Mouse (Mus musculus) monocyte, adult 5-6 weeks (primary cell): ENCODE results near the gene Mgll. TPM values are rescaled to one million over a fixed set of nuclear protein-coding genes. Genes with fewer than 3 reads are reported as not detected.
A peak's percentile ranks its signal among the peaks of the same experiment; 100 is the strongest.

Experiments
- ATAC-seq: fragments of 153-309, 156-312 bp; replicated peaks from 2 replicates; pipeline ENCODE4 v1.8.0; 2017; ENCODE audit warnings: mild to moderate bottlenecking; ENCODE audit not compliant: low TSS enrichment, insufficient number of reproducible peaks, severe bottlenecking, poor library complexity, low FRiP score
- total RNA-seq: library from RNA; stranded (forward); fragments of 200-1000, 200-491, 200-594 nt; gene quantifications from 3 replicates; pipeline ENCODE4 v1.2.3, GENCODE M21; 2017

Gene Mgll
- total RNA-seq, 1 experiment from 2014 or later, result 3.9 TPM

DNA sequence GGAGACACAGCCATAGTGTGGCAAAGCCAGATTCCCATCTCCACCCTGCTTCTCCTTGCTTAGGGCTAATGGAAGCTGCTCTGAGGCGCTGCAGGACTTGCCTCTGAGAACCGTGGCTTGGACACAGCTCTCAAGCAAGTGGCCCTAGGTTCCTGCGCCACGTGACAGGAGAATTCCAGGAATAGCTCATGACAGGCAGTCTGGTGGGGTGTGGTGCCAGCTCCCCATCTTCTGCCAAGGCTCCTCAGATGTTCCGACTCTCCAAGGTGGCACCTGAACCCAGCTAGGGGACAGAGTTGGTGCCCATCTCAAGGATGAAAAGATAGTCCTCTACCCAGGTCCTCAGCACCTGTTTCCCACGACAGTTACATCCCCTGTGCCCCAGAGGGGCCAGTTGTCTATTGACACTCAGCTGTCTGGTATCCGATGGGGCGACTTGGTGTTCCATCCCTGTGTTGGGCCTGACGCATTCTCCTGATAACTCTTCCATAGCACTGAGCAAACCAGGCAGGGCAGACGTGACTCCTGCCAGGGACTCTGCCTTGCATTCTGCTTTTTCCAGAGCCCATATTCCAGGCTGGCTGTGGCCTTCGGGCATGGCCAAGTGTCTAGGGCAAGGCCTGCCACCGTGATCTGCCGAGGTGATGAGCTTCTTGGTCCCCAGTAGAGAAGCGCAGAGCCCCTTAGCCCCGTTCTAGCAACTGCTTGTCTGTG lies 62.7 kb downstream of the Mgll start:
- ATAC-seq, result no peak

DNA sequence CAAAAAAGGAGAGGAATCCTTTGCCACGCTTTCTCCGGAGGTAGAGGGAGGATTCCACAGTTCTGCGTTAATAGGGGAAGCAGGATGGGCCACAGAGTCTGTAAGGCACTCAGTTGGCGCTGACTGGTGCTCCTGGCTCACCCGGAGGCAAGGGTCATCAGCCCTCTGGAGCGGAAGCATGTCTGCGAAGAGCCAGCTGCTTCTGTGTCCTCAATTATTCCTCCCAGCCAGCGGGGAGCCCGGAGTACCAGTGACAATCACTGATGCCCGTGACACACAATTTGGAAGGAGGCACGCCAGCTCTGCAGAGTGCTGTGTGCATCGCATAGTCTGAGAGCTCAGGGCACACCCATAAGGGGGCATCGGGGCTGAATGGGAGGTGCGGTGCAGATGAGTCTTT lies 63.3 kb downstream of the Mgll start:
- no peak for ATAC-seq

DNA sequence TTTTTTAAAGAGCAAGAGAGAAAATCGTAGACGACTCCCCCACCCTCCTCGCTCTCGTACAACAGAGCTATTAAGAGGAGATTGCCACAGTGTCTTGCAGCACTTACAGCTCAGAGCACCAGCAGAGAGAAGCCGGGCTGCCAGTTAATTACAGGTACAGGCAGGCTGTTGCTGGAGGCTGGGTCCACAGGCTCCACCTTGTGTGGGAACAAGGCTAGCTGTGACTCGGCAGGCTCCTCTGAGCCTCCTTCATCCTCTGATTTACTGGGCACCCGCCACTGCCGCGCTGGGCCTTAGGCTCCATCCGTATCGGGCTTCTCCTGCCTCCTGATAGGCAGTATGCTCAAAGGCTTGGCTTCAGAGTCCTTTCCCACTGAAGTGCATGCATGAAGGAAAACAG lies 64.0 kb downstream of the Mgll start:
- ATAC-seq, result no peak

DNA sequence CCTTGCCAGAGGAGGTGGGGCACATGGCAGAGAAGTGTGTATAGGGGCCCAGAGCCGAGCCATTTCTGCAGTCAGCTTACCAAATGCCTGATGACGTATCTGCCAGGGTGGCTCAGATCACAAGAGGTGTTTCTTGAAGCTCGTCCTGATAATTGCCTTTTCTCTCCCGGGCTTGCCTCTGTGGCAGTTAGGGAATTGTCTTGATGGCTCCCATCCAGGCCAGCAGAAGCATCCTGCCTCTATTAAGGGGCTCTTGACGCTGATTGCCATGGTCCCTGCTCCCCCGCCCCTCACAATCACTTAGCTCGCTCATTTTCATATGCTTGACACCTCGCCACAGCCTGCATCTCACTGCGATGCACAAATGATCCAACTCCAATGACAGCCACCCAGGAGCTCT lies 67.1 kb downstream of the Mgll start:
- no peak for ATAC-seq

DNA sequence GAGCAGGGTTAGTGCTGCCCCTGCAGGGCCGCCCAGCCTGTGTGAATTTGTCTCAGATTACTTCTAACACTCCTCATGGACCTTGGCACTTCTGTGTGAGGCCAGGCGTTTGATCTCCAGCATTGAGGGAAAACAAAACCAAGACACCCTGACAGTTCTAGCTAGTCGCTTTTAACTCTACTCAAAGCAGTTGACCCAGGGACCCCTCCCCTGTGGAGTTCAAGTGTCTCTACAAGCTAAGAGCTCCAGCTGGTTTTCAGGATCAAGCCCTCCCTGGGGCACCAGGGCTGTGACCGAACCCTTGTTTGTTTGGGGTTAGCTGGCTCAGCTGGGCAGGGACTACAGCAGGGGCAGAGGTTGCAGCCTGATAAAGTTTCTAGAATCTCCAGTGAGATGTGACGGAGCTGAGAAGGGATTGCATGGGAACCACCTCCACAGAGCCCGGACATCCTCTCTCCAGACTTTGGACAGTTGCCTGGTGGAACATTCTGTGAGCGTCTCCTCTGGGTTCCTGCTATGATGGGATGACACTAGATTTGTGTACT lies 68.0 kb downstream of the Mgll start:
- ATAC-seq, result no peak

DNA sequence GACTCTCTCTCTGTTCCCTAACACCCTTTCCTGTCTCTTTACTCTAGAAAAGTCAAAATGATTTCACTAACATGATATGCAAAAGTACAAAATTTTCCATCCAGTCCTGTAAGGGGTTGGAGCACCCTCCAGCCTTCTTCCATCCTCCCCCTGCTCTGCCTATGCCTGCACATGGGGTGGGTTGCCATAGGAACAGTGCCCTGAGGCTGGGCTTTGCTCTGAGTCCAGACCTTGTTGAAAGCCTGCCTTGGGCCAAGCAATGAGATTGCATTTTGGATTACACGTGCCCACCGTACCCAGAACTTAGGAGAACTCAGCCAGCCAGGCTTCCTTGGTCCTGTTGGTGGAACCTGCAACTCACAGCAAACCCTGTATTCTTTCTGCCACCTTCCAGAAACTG lies 69.0 kb downstream of the Mgll start:
- no peak for ATAC-seq

DNA sequence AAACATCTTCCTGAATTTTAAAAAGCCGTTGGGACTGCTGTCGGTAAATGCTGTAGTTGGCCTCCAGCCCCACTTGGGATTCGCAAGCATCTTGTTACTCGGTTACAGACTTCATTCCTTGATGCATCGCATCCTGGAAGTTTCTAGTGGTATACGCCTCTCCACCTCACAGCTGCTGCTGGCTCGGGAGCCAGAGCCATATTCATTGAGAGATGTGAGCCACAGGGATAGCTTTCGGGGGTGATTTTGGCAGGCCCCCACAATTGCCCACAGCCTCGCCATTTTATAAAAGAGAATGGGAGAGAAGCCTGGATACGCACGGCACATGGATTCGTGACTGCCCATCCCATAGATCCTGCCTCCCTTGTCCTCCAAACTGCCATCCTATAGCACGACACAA lies 69.7 kb downstream of the Mgll start:
- no peak for ATAC-seq

DNA sequence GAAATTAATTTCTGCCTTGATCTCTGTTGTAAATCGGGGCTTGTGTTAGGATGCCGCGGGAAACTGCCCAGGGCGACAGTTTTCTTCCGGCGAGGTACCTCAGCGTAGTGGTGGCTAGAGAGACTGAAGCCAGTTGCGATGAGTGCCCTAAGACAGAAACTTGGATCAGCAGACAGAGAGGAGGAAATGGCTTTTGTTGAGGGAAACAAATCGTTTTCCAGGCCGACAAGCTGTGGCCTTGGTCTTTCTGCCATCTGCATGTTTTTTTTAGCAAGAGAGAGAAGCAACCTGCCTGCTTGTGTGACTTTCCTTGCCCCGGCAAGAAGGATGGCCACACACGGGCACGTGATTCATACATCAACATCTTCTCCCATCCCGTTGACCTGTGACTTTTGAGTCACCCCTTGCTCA lies 70.4 kb downstream of the Mgll start:
- ATAC-seq, result no peak

DNA sequence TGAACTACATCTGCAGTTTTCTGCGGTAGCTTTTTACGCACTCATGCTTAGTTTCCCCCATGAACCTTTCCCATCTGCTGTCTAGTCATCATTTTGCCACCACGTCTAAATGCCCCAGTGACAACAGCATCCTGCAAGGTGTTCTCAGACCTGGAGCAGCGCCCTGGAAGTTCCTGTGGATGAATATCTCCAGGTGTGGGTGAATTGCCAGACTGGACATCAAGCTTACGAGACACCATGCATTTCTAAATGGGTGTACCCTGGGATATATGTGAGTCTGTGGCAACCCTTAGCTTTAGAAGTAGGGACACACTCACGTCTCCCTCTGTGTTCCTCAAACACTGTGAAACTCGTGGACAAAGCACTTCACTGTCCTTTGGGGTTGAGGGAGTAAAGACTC lies 76.0 kb downstream of the Mgll start:
- no peak for ATAC-seq

DNA sequence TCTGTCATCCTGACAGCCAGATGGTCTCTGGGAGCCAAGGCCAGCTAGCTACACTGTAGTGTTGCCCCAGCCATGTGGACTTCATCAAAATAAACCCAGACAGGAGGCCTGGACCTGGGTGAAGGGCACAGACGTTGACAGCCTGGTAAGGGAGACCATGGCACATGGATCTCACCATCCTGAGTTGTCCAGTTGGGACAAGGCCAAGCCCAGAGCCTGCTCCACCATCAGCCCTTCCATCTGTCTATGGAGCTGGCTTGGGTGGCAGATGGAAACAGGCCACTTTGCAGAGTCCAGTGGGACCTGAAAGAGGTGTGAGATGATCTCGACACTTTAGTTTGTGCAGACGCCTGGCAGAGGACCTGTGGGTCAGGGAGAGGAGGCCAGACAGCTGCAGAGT lies 76.5 kb downstream of the Mgll start:
- ATAC-seq, result no peak

DNA sequence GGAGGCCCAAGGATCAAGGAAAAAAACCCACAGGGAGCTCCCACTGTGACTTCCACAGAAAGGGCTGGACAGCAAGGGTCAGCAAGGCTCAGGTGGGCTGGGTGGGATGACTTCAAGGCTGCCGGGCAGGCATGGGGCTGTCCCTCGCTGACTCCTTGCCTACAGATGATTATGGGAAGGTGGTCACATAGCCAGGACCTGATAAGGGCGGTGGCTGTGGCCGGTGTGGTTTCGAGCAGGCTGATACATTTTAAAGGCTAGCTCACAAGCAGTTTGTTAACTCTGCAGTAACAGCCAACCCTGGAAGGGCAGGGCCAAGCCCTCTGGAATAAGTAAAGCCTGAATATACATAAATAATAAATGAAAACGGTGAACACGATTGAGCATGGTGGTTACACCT lies 78.8 kb downstream of the Mgll start:
- ATAC-seq, result no peak

DNA sequence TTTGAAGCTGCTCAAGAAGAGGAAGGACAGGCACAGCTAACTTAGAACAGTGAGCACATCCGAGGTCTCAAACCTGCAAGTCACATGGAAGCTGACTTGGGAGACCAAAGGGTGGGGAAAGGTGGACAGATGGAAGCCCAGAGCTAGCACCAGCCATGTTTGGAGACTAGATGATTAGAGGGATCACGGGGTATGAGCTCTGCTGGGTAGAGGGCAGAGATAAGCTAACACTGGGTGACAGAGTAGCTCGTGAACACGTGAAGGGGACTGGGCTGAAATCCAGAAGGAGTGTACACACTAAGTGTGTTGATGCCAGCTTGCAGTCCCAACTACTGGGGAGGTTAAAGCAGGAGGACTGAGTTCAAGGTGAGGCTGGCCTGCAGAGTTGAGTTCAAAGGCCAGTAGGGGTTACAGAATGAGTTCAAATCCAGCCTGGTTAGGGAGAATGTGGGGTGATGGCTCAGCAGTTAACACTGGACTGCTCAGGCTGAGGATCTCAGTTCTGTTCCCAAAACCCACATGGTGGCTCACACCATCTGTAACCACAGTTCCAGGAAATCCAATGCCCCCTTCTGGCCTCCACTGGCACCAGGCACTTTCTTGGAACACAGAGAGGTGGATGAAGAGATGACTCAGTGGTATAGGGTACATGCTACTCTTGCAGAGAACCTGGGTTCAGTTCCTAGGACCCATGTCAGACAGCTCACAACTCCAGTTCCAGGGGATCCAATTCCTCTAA lies 79.9 kb downstream of the Mgll start:
- no peak for ATAC-seq

DNA sequence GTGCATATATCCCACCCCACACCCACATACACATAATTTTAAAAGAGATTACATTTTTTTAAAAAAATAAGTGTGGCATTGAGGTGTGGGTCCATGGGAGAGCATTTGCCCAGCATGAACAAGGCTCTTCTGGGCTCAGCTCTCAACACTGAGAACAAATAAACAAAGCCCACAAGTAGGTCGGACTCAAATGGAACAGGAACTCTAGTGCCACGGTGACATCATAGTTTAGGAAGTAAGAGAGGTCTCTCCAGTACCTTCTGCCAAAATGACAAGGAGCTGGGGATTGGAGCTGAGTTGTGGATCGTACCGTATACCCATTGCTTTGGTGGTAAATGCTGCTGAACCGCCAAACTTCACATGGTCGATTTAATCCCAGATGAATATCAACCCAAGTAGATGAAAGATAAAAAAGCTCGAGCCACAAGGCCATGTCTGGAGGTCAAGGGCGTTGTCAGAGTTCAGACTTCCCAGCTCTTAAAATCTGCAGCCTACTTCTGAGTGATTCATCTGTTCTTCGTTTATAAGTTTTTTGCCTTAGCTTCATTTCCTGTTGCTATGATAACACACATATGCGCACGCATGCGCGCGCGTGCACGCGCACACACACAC lies 80.9 kb downstream of the Mgll start:
- no peak for ATAC-seq

DNA sequence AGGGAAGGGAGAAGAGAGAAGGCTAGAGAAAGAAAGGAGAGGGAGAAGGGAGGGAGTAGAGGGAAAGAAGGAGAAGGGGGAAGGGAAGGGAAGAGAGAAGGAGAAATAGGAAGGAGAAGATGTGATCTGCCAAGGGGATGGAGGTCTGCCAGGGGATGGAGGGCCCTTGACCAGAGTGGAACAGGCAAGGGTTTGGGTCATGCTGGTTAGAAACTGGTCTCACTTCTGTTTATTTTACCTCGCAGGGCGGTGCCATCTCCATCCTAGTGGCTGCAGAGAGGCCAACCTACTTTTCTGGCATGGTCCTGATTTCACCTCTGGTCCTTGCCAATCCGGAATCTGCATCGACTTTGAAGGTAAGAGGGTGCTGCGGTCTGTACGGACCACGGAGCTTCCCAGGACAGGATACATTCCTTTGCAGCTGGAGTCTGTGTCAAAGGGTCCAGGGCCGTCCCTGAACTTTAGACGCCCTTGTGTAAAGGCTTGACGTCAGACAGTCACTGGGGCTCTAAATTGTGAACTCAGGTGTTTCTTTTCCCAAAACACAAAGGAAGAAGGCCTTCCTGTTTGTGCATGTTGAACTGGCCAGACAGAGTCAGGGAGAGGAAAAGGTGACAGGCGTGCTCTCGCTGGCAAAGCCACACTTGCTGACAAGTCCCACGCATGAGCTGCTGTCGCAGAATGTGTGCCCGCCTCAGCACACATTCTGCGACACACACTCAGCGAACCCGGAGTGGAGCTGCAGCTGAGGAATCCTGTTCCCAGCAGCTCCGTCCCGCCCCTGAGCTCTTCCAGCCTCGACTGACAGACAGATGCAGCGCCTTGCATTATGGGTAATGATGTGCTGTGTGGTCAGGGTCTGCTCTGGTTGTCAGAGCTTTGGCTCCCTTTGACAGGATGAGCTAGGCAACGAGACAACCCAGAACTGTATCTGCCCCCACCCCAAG lies 85.2 kb downstream of the Mgll start:
- ATAC-seq, result no peak

DNA sequence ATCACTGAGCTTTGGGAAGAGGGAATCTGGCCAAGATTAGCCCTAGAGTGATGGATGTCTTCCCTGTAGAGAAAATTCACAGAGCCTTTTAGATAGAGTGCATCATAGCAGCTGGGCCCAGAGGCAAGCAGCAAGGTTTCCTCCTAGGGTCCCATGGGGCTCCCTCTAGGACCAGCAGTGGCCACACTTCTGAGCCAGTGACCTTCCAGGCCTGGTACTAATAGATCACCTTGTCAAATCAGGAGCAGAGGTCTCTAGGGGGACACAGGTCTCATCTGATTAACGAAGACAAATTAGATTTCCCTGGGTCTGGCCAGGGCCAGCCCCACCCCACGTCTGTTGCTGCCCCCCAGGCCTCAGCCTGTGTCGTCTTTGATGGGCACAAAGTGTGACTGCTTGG lies 86.1 kb downstream of the Mgll start:
- no peak for ATAC-seq

DNA sequence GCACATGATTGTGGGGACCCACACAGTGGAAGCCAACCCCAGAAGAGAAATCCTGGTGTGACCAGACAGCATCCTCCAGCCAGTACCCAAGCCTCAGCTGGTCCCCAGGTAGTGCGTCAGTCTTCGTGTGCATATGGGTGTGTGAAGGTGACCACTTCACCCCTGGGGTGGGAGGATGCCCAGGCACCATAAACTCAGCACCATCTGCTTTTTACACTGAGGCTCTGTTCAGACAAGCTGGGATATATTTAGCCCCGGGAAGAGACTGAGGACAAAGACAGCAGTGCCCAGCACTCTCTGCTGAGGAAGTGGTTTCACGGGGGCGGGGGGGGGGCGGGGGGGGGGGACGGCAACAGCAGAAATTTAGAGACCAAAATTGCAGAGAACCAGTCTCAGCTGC lies 87.2 kb downstream of the Mgll start:
- ATAC-seq, result no peak

DNA sequence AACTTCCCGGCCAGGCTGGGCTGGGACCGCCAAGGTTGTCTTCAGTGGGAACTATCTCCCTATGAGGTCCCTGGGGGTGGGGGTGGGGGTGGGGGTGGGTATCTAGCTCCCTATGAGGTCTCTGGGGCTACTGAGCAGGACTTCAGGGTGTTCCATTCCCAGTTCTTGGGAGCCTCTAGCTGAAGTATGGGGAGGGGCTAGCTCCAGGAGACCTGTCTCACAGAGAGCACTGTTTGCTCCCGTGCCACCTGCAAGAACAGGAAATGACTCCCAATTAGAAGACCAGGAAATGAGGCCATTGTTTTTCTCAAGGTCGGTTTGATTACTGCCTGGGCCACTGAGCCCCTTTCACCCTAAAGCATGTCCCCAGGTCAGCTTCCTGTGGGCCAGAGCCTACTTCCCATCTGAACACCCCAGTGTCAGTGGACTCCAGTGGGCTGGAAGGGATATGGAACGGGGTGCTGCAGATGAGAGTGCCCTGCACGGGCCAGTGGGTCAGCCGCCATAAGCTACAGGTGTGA lies 87.7 kb downstream of the Mgll start:
- no peak for ATAC-seq

DNA sequence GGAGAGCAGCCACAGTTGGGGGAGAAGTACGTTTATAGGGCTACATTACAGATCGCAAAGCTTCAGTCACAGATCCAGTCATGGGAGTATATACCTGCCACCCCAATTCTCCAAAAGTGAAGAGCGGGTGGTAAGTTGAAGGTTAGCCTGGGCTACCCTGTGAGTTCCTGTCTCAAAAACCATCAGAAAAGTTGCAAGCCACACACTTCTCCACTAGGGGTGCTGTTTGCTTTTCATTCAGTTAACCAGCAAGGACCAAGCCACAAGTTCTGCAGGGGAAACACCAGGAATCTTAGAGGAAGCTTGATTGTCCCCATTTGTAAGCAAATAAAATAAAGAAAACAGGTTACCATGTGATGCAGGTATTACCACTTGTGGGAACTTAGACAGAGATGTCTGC lies 88.7 kb downstream of the Mgll start:
- ATAC-seq, result peak; percentile 47

DNA sequence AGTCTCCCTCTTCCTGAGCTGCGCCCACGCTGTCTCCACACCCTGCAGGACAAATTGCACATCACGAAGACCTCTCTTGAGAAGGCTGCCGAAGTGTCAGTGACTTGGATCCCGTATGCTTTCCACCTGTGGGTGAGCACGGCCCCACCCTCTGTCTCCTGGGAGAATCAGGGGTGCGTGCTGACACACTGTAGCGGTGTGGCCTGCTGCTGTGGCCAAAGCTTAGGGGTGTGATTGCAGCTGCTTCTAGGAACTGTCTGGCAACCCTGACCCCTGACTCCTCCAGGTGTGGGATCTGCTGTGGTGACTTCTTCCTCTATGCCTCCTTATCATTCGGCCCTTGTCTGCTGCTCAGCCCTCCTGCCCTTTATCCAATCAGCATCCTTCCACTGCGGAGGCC lies 89.6 kb downstream of the Mgll start:
- no peak for ATAC-seq
